Mouse (Mus musculus): Measurements from ENCODE around the gene Pygm. TPM values are rescaled to one million over a fixed set of nuclear protein-coding genes. Genes with fewer than 3 reads are reported as not detected.

Pygm gene
- total RNA-seq, 2 experiments from 2014 or later, result 0.41 to 6.9 TPM

GRCm38 (mm10) chr19:6351431-6352106 is 32.6 kb upstream of the Pygm start:
- no peak for ATAC-seq (replicated peaks; ENCODE audit: poor library complexity, severe bottlenecking)

- peak; percentile 53 for ATAC-seq (replicated peaks; ENCODE audit: poor library complexity, severe bottlenecking)
These were observed 32.1 kb upstream of the Pygm start for GRCm38 (mm10) chr19:6352107-6352505.

DNA sequence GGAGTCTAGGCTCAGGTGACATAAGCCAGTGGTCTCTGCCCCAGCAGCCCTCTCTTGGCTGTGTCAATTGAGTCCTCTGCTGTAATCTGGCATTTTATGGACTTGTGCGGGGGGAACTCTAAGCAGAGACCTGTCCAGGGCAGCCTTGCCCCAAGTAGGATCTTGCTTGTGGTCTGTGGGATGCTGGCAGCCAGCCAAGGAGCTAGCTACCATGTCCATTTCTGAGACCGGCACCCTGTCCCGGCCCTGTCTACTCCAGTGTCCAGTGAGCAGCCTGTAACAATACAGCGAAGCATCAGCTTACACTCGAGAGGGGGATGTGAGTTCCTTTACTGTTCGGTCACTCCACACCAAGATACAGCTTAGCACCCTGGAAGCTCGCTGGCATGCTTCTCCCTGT is 30.2 kb upstream of the Pygm start:
- no peak for ATAC-seq (replicated peaks; ENCODE audit: poor library complexity, severe bottlenecking)

- ATAC-seq (replicated peaks; ENCODE audit: poor library complexity, severe bottlenecking), result no peak
These were observed 22.9 kb upstream of the Pygm start for GRCm38 (mm10) chr19:6361291-6361690.

- no peak for ATAC-seq (replicated peaks; ENCODE audit: poor library complexity, severe bottlenecking)
These were observed 21.1 kb upstream of the Pygm start for GRCm38 (mm10) chr19:6363091-6363410.

DNA sequence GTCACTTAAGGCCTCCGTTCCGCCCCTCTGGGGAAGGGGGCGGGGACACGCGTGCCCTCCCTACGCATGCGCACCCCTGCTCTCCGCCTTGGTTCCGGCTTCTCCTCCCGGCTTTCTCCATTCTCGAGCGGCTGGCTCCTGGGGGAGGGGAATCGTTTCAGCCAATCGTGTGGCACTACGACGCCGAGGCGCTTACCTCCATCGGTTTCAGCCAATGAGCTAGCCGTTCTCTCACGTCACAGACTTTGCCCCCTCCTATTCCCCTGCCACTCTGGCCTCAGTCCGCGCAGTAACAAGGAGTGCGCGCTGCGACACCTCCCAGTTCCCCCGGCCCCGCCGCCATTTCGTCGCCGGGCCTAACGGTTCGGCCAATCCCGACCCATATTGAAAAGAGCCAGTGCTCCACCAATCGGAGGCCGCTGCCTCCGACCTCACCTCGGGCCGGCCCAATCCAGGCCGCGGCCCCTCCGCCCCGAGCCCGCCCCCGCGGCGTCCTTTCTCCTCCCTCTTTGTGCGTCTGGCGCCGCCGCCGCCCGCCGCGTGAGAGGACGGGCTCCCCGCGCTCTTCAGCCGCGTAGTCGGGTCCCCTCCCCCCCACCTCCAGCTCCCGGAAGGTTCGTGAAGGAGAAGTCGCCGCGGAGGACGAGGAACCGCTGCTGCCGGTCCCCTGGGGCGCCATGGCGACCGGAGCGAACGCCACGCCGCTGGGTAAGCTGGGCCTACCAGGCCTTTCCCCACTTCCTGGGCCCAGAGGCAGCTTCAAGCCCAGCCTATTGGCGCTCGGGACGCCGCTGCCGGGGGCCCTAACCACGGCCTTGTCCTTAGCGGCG is 20.6 kb upstream of the Pygm start, which contains the start of gene Sf1:
TSS of gene Sf1 (plus strand) at position 280 of the 830 bp plus-strand sequence.
- ATAC-seq (replicated peaks; ENCODE audit: poor library complexity, severe bottlenecking), result peak; percentile 84

DNA sequence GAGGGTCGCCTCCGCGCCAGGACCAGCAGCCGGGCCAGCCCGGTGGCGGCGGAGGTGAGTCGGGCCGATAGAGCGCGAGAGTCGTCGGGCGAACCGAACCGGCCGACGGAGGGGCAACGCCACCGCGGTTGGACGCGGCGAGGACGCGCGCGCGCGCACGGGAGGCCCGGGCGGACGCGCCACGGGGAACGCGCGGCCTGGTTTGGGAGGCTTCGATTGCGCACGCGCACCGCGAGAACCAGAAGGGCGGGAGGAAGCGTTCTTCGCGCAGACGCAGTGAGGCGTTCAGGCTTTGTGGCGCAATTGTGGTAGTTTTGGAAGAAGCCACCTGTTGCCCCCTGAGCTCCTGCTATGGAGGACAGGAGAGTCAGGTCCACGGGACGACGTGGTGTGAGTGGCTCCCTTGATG is 19.9 kb upstream of the Pygm start:
- peak; percentile 26 for ATAC-seq (replicated peaks; ENCODE audit: poor library complexity, severe bottlenecking)

DNA sequence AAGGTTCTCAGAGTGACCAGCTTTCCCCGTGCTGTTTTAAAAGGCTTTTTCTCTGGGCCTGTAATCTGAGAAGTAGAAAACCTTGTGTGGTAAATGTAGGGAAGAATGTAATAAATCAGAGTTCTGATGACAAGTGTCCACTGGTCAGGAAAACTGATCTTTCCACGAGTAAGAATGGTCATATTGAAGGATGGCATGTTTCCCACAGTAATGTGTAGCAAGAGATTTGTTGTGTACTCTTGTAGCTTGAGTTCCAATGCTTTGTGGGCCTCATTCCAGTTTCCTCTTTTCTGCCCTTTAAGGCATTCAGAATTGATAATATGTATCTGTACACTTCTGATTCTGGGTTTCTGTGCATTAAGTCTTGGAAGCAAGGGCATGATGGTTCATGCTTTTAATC is 19.4 kb upstream of the Pygm start:
- ATAC-seq (replicated peaks; ENCODE audit: poor library complexity, severe bottlenecking), result no peak

DNA sequence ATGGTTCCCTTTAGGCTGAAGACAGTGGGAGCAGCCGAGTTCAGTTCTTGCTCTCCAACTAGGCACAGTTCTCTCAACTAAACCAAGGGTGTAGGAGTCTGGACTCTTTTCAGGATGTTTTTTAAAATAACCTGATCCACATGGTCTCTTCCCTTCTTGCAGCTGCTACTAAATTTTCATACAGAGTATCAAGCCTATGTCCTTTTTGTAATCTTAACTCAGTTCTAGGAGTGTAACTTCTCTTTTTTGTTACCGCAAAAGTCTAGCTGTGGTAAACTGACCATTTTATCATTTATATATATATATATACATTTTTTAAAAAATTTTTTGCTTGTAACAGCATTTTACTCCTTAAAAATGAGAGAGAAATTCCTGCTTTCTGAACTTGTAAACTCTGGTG is 14.0 kb upstream of the Pygm start:
- no peak for ATAC-seq (replicated peaks; ENCODE audit: poor library complexity, severe bottlenecking)

- ATAC-seq (replicated peaks; ENCODE audit: poor library complexity, severe bottlenecking), result no peak
These were observed 11.8 kb upstream of the Pygm start for GRCm38 (mm10) chr19:6372433-6372832.

DNA sequence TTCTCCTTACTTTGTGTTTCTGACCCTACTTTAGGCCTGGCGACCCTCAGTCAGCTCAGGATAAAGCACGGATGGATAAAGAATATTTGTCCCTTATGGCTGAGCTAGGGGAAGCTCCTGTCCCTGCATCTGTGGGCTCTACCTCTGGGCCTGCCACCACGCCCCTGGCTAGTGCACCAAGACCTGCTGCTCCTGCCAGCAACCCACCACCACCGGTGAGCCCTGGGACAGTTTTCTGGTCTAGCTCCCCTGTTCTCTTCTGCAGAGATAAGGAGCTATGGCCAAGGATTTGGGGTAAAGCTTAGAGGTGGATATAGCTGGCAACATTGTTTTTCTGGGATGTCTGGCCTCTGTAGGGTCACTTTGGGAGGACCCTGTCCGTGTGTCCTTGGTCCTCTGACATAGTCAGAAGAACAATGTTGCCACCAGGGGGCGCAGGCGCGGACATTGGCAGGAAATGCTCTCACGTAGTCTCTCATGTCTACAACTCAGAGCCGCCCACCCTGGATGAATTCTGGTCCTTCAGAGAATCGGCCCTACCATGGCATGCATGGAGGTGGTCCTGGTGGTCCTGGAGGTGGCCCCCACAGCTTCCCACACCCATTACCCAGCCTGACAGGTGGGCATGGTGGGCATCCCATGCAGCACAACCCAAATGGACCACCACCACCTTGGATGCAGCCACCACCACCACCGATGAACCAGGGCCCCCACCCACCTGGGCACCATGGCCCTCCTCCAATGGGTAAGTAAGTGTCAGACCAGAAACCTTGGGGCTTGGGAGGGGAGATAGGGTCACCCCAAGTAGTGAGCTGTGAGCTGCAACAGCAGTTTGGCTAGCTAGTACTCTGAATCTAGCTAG is 10.4 kb upstream of the Pygm start:
- ATAC-seq (replicated peaks; ENCODE audit: poor library complexity, severe bottlenecking), result peak; percentile 42

- ATAC-seq (replicated peaks; ENCODE audit: poor library complexity, severe bottlenecking), result no peak
These were observed 9.6 kb upstream of the Pygm start for GRCm38 (mm10) chr19:6374571-6374970.

DNA sequence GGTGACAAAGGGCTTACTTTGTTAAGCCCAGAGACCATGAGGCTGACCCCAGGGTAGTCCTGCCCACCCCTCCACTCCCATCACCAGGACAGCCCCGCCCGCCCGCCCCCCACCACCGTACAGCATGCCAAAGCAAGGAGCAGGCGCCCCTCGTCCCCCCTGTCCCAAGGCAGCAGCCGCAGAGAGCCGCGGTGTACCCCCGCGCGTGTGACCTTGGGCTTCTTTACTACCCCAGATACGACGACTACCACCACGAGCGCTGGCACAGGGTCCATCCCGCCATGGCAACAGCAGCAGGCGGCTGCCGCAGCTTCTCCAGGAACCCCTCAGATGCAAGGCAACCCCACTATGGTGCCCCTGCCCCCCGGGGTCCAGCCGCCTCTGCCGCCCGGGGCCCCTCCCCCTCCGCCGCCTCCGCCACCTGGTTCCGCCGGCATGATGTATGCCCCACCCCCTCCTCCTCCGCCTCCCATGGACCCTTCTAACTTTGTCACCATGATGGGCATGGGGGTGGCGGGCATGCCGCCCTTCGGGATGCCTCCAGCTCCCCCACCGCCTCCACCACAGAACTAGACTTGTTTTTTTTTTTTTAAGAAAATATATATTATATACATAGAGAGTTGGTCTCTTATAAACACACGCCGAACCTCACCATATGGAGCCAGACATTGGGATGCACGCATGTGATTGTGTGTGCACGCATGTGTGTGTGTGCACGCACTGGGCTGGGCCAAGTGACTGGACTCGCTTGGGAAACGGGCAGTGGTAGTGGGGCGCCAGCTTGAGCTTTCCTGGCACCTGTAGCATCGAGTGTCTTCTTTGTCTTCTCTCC is 8.6 kb upstream of the Pygm start:
- 0 out of 2 replicates have a peak, but pooled peaks have one; percentile 2 for ATAC-seq (replicated peaks; ENCODE audit: poor library complexity, severe bottlenecking)

GRCm38 (mm10) chr19:6376255-6376564 is 8.0 kb upstream of the Pygm start:
- peak; percentile 30 for ATAC-seq (replicated peaks; ENCODE audit: poor library complexity, severe bottlenecking)

DNA sequence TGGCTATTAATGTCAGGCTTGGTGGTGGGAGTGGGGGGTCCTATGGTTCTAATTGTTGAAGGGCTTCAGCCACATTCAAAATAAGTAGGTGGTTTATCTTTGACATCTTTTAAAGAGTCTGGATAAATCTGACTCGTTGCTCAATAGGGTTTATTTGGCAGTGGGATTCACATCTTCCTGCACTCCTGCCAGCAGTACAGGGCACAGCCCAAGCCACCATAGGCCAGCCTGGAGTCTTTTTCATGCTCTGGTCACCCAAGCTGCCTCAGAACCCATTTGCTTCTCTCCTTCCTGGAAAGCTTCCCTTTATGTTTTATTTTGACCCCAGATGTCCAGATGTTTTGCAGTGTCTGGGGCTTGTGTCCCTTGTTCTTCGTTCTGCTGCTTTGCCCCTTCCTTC is 7.6 kb upstream of the Pygm start:
- ATAC-seq (replicated peaks; ENCODE audit: poor library complexity, severe bottlenecking), result no peak

DNA sequence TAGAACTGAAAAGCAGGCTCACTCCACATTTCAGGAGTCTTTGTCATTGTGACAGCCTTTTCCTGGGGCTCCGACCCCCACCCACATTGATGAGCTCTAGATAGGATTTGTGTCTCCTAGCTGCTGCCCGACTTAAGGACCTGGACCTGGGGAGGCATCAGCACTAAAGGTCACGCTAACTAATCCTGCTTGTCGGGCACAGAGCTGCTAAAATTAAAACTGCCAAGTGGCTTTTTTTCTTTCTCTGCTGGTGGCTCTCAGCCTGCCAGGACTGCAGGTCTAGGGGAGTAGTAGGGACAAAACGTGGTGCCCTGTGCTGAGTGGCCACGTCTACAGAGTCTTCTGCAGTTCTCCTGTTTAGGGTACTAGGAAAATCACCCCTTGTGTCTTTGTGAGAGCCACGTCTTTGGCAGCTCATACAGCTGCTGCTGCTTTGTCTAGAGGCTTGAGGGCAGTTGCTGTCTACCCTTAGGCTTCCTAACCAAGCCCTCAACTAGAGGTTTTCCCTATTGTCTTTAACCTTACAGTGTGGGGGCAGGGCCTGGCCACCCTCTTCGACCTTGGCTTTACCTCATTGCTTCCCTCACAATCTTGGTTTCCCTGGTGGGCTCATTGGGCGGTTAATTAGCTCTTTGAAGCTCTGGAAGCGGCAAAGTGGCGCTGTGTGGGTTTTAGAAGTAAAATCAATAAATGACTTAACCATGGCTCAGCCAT is 6.7 kb upstream of the Pygm start:
- no peak for ATAC-seq (replicated peaks; ENCODE audit: poor library complexity, severe bottlenecking)

DNA sequence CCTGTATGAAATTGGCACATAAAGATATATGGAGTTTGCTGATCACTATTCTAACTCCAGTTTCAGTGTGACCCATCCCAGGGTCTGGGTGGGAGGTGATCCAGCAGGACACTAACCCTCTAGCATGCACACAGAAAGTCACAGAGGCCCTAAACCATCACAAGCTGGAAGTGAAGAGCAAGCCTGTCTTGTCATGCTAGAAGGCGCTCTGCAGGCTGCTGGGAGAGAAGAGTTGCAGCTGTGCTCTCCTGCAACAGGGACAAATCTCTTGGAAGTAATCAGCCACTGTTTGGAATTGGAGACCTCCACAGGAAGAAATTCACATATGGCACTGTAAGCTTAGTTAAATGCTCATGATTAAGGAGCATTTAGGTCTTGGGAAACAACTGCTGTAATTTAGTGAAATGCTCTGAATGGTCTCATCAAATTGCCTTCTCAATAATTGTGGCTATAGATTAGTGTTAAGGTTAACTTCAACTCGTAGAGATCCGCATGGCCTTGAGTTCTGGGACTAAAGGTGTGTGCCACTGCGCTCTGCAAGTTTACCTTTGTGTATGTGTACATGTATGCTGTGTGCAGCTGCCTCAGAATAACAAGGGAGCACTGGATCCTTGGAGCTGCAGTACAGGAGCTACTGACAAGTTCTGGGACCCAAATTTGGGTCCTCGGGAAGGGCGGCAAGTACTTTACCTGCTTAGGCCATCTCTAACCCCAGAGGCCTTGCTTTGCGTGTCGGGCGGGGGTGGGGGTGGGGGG is 3.6 kb upstream of the Pygm start:
- ATAC-seq (replicated peaks; ENCODE audit: poor library complexity, severe bottlenecking), result no peak

GRCm38 (mm10) chr19:6381238-6381637 is 3.0 kb upstream of the Pygm start:
- ATAC-seq (replicated peaks; ENCODE audit: poor library complexity, severe bottlenecking), result no peak
